Mouse (Mus musculus) monocyte, adult 5-6 weeks (primary cell): Measurements from ENCODE around the gene Zfp704. TPM values are rescaled to one million over a fixed set of nuclear protein-coding genes. Genes with fewer than 3 reads are reported as not detected.
"Not testable (repeated sequence)": the region's sequence is repeated elsewhere in the genome, so short reads cannot be mapped to it uniquely, and the experiment has no call there.

ENCODE experiments used
- ATAC-seq: fragments of 153-309, 156-312 bp; replicated peaks from 2 replicates; pipeline ENCODE4 v1.8.0; 2017; ENCODE audit warnings: mild to moderate bottlenecking; ENCODE audit not compliant: low TSS enrichment, insufficient number of reproducible peaks, severe bottlenecking, poor library complexity, low FRiP score
- total RNA-seq: library from RNA; stranded (forward); fragments of 200-1000, 200-491, 200-594 nt; gene quantifications from 3 replicates; pipeline ENCODE4 v1.2.3, GENCODE M21; 2017

The Zfp704 gene
- total RNA-seq, 1 experiment from 2014 or later: 2.9 TPM

- ATAC-seq: no peak
These were observed 6.0 kb downstream of the Zfp704 start for GRCm38 (mm10) chr3:9603866-9604265.

- ATAC-seq: no peak
These were observed 9.3 kb downstream of the Zfp704 start for GRCm38 (mm10) chr3:9600577-9600976.

- no peak for ATAC-seq
These were observed 10.0 kb downstream of the Zfp704 start for GRCm38 (mm10) chr3:9599738-9600410.

- peak; percentile 53 for ATAC-seq
These were observed 11.8 kb downstream of the Zfp704 start for GRCm38 (mm10) chr3:9598061-9598460.

GRCm38 (mm10) chr3:9594457-9594856 is 15.4 kb downstream of the Zfp704 start:
- no peak for ATAC-seq

GRCm38 (mm10) chr3:9593832-9594231 is 16.1 kb downstream of the Zfp704 start:
- ATAC-seq: no peak

GRCm38 (mm10) chr3:9591416-9592110 is 18.3 kb downstream of the Zfp704 start:
- no peak for ATAC-seq

GRCm38 (mm10) chr3:9588635-9589034 is 21.2 kb downstream of the Zfp704 start:
- no peak for ATAC-seq

GRCm38 (mm10) chr3:9587304-9587703 is 22.6 kb downstream of the Zfp704 start:
- ATAC-seq: no peak

GRCm38 (mm10) chr3:9583516-9583915 is 26.4 kb downstream of the Zfp704 start:
- no peak for ATAC-seq

- ATAC-seq: no peak
These were observed 28.7 kb downstream of the Zfp704 start for GRCm38 (mm10) chr3:9580952-9581798.

- no peak for ATAC-seq
These were observed 29.8 kb downstream of the Zfp704 start for GRCm38 (mm10) chr3:9580102-9580501.

- no peak for ATAC-seq
These were observed 30.7 kb downstream of the Zfp704 start for GRCm38 (mm10) chr3:9579028-9579643.

GRCm38 (mm10) chr3:9576872-9577271 is 33.0 kb downstream of the Zfp704 start:
- ATAC-seq: no peak

- no peak for ATAC-seq
These were observed 35.6 kb downstream of the Zfp704 start for GRCm38 (mm10) chr3:9574305-9574704.

GRCm38 (mm10) chr3:9573581-9573980 is 36.3 kb downstream of the Zfp704 start:
- ATAC-seq: no peak

GRCm38 (mm10) chr3:9572261-9572660 is 37.6 kb downstream of the Zfp704 start:
- ATAC-seq: no peak

GRCm38 (mm10) chr3:9570782-9571181 is 39.1 kb downstream of the Zfp704 start:
- no peak for ATAC-seq

GRCm38 (mm10) chr3:9569706-9570105 is 40.2 kb downstream of the Zfp704 start:
- not testable (repeated sequence) for ATAC-seq
